ENCODE assay signal across 8 mouse cellular contexts in the genomic region with DNA sequence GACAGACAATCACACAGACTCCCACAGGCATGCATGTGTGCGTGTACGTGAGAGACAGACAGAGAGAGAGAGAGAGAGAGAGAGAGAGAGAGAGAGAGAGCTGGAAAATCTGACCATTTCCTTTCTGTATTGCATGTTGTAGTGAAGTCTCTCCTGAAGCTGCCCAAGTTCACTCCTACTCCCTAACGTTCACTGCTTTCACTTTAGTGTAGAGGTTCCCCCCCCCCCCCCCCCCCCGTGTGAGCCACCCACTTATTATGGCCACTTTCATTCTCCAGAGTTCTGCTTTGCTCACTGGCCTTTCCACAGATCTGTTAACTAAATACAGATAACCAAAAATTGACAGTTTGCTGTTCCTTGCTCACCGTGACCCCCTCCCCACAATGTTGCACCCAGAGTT. TPM values are rescaled to one million over a fixed set of nuclear protein-coding genes. Genes with fewer than 3 reads are reported as not detected.
A peak's percentile ranks its signal among the peaks of the same experiment; 100 is the strongest.
DNase-seq lines count a peak whose midpoint lies in the region; ATAC-seq lines count a peak whose summit lies in the region.

No protein-coding gene starts in this region.

- WGBS in heart, embryonic 15.5 days: 42% methylated on average over 4 of the region's 5 CpGs
- WGBS in midbrain, embryonic 10.5 days: 52% methylated on average over 3 of the region's 5 CpGs

- ATAC-seq in heart, embryonic 15.5 days (replicated peaks; ENCODE audit: insufficient number of reproducible peaks, insufficient read depth, low FRiP score, low read depth): no peak

- H3K27ac ChIP-seq in heart, embryonic 15.5 days: peak overlapping the region; percentile 37
- peak overlapping the region; percentile 97 for H3K27ac ChIP-seq in midbrain, embryonic 10.5 days (replicated peaks)

- no peaks in the 10 kb centered on the region for H3K27me3 ChIP-seq in heart, embryonic 15.5 days
- H3K27me3 ChIP-seq in midbrain, embryonic 10.5 days (ENCODE audit: low read depth, poor library complexity, severe bottlenecking): no peaks in the 10 kb centered on the region

- H3K4me1 ChIP-seq in heart, embryonic 15.5 days (replicated peaks): peaks cover 14% of the 10 kb centered on the region
- peaks cover 18% of the 10 kb centered on the region for H3K4me1 ChIP-seq in midbrain, embryonic 10.5 days

- H3K36me3 ChIP-seq in heart, embryonic 15.5 days: peaks cover 2% of the 10 kb centered on the region; the same call in 1 of the 2 replicates
- H3K36me3 ChIP-seq in midbrain, embryonic 10.5 days: peaks cover 19% of the 10 kb centered on the region

- H3K4me3 ChIP-seq in heart, embryonic 15.5 days: peak overlapping the region; percentile 23; the same call in 1 of the 2 replicates
- peak overlapping the region; percentile 87 for H3K4me3 ChIP-seq in midbrain, embryonic 10.5 days

- DNase-seq in cerebellum, adult 9-11 months: peak; percentile 15
- no peak for DNase-seq in cerebellum, adult 8-10 months
- peak; percentile 24 for DNase-seq in MN1 (ENCODE audit: low spot score)
- DNase-seq in midbrain, embryonic 10.5 days (ENCODE audit: low spot score): no peak
- no peak for DNase-seq in layer of hippocampus, postnatal 14 days (ENCODE audit: low spot score in 2 of 2)
- DNase-seq in urinary bladder, adult 18-20 months (ENCODE audit: low spot score in 2 of 2): no peak
- no peak for DNase-seq in urinary bladder, adult 2 months (ENCODE audit: low spot score)

- H3K9ac ChIP-seq in heart, embryonic 15.5 days: no peak overlapping the region

- no peaks in the 10 kb centered on the region for H3K9me3 ChIP-seq in heart, embryonic 15.5 days (replicated peaks)
- 0 out of 2 replicates have a peak, but pooled peaks cover 4% of the 10 kb centered on the region for H3K9me3 ChIP-seq in midbrain, embryonic 10.5 days (replicated peaks)

- peak overlapping the region; percentile 77 for H3K4me2 ChIP-seq in heart, embryonic 15.5 days

RNA-seq across cellular contexts. Expression of a gene that starts 1.0 kb away (rescaled TPM):
- 43.4 and 45.7 TPM in 2 replicates for polyA plus RNA-seq in heart, embryonic 15.5 days (2015; fragmentation: Nextera tagmentation; extraction: Ambion mirVana)
- 81.8 and 85.7 TPM in 2 replicates for polyA plus RNA-seq in midbrain, embryonic 10.5 days (2016; fragmentation: Nextera tagmentation; extraction: Ambion mirVana)
- total RNA-seq in layer of hippocampus, postnatal 14 days (2021): 10 to 100 TPM; 44.0 to 44.3 TPM
- polyA plus RNA-seq in urinary bladder, adult 2 months (2012; rRNA removed): 47.2 and 52.7 TPM in 2 replicates

RNA-seq across cellular contexts. Expression of a gene that starts 33.1 kb away (rescaled TPM):
- polyA plus RNA-seq in heart, embryonic 15.5 days (2015; fragmentation: Nextera tagmentation; extraction: Ambion mirVana): 50.2 and 57.2 TPM in 2 replicates
- 61.7 and 67.4 TPM in 2 replicates for polyA plus RNA-seq in midbrain, embryonic 10.5 days (2016; fragmentation: Nextera tagmentation; extraction: Ambion mirVana)
- 10 to 100 TPM; 51.0 to 54.5 TPM for total RNA-seq in layer of hippocampus, postnatal 14 days (2021)
- polyA plus RNA-seq in urinary bladder, adult 2 months (2012; rRNA removed): 37.1 and 38.5 TPM in 2 replicates

Comparison
In these comparisons a context has a peak if more than half of its experiments do, and no peak if none do; other contexts are left out.
1. DNase-seq: peak in cerebellum, adult 9-11 months (single experiment) and MN1 (single experiment); none in cerebellum, adult 8-10 months (single experiment), midbrain, embryonic 10.5 days (single experiment), layer of hippocampus, postnatal 14 days (0 of 2), urinary bladder, adult 18-20 months (0 of 2) and urinary bladder, adult 2 months (single experiment).